Comparison of ENCODE assay signal across 8 mouse cellular contexts in genomic region chr4:101356093-101356953, GRCm38 (mm10).
DNase-seq lines count a peak whose midpoint lies in the region; ATAC-seq and TF ChIP-seq lines count a peak whose summit lies in the region.

No protein-coding gene starts in this region.

- peak; percentile 84 for DNase-seq in cerebellum, adult 8-10 months
- DNase-seq in forelimb bud, embryonic 11.5 days (ENCODE audit: low read depth, low spot score) = peak; percentile 72
- peak; percentile 61 for DNase-seq in layer of hippocampus, adult 9-10 months (ENCODE audit: low spot score)
- DNase-seq in ovary, adult 18-20 months (ENCODE audit: low spot score) = peak; percentile 83
- DNase-seq in thymus, adult 2 months = peak; percentile 51

- peak overlapping the region; percentile 98 for H3K4me2 ChIP-seq in lung, embryonic 15.5 days

- peak; percentile 52 for TF ChIP-seq EP300 in ES-Bruce4 (IDR thresholded peaks at IDR 0.05; ENCODE audit: insufficient read depth, low read depth, low read length)

- H3K4me3 ChIP-seq in ES-Bruce4 (ENCODE audit: low read depth, low read length) = peak overlapping the region; percentile 72
- H3K4me3 ChIP-seq in lung, embryonic 15.5 days = peak overlapping the region; percentile 85
- peak overlapping the region; percentile 62 for H3K4me3 ChIP-seq in thymus, adult 2 months (ENCODE audit: control insufficient read depth, insufficient read depth, low read length)

- TF ChIP-seq POLR2A in ES-Bruce4 (IDR thresholded peaks at IDR 0.05; ENCODE audit: insufficient read depth, low read length) = peak; percentile 30
- 0 out of 2 replicates have a peak, but pooled peaks have one; percentile 24 for TF ChIP-seq POLR2A in thymus, adult 2 months (IDR thresholded peaks at IDR 0.05; ENCODE audit: control insufficient read depth, extremely low read depth, insufficient read depth, low read length, poor library complexity)

- H3K27me3 ChIP-seq in ES-Bruce4 (ENCODE audit: control insufficient read depth, insufficient read depth, low read length, poor library complexity, severe bottlenecking) = no peaks in the 10 kb centered on the region
- H3K27me3 ChIP-seq in lung, embryonic 15.5 days = peaks cover 3% of the 10 kb centered on the region; the same call in 1 of the 2 replicates
- H3K27me3 ChIP-seq in thymus, adult 2 months (ENCODE audit: control insufficient read depth, insufficient read depth, low read length) = no peaks in the 10 kb centered on the region; the same call in 1 of the 2 replicates

- peak; percentile 6 to 30; a peak in 2 of 4 replicates for ATAC-seq in hematopoietic stem cell, adult 5-6 weeks (replicated peaks in 1 of 2; ENCODE audit: insufficient read depth in 1 of 2, low FRiP score in 2 of 2, low TSS enrichment in 1 of 2, low read depth in 1 of 2, poor library complexity in 2 of 2, severe bottlenecking in 2 of 2)
- peak; percentile 82 for ATAC-seq in lung, embryonic 15.5 days (ENCODE audit: borderline replicate concordance, extremely low read depth, low FRiP score, low TSS enrichment)

- no peaks in the 10 kb centered on the region for H3K4me1 ChIP-seq in ES-Bruce4 (ENCODE audit: control insufficient read depth, insufficient read depth, low read length)
- peaks cover 26% of the 10 kb centered on the region for H3K4me1 ChIP-seq in lung, embryonic 15.5 days
- H3K4me1 ChIP-seq in thymus, adult 2 months (replicated peaks; ENCODE audit: control insufficient read depth, insufficient read depth, low read length) = peaks cover 11% of the 10 kb centered on the region

- WGBS in lung, embryonic 15.5 days = under 1% methylated on average over 97 of the region's 107 CpGs
- 1% methylated on average over 107 of the region's 107 CpGs for WGBS in thymus, adult 2 months

- TF ChIP-seq CTCF in ES-Bruce4 (IDR thresholded peaks at IDR 0.05; ENCODE audit: low read depth, low read length) = no peak
- TF ChIP-seq CTCF in thymus, adult 2 months (IDR thresholded peaks at IDR 0.05; ENCODE audit: borderline replicate concordance, control insufficient read depth, extremely low read depth, insufficient read depth, low read length, poor library complexity) = no peak

- H3K36me3 ChIP-seq in ES-Bruce4 (ENCODE audit: control insufficient read depth, insufficient read depth, low read length, poor library complexity, severe bottlenecking) = no peaks in the 10 kb centered on the region
- no peaks in the 10 kb centered on the region for H3K36me3 ChIP-seq in lung, embryonic 15.5 days
- H3K36me3 ChIP-seq in thymus, adult 2 months (ENCODE audit: control insufficient read depth, insufficient read depth, low read length) = no peaks in the 10 kb centered on the region

- peak overlapping the region; percentile 45 for H3K27ac ChIP-seq in ES-Bruce4 (ENCODE audit: insufficient read depth, low read length)
- H3K27ac ChIP-seq in lung, embryonic 15.5 days = peak overlapping the region; percentile 76
- peak overlapping the region; percentile 66; the same call in 1 of the 2 replicates for H3K27ac ChIP-seq in thymus, adult 2 months (ENCODE audit: control insufficient read depth, insufficient read depth, low read length)

- H3K9ac ChIP-seq in ES-Bruce4 (ENCODE audit: low read depth, poor library complexity, severe bottlenecking) = peak overlapping the region; percentile 98
- H3K9ac ChIP-seq in lung, embryonic 15.5 days = peak overlapping the region; percentile 78

- no peaks in the 10 kb centered on the region for H3K9me3 ChIP-seq in ES-Bruce4 (replicated peaks; ENCODE audit: control insufficient read depth, insufficient read depth, low read length, poor library complexity, severe bottlenecking)
- H3K9me3 ChIP-seq in lung, embryonic 15.5 days = no peaks in the 10 kb centered on the region

Comparison
In these comparisons a context has a peak if more than half of its experiments do, and no peak if none do; other contexts are left out.
1. Peak in every context shown above with its lines: DNase-seq, ATAC-seq, H3K4me3 ChIP-seq and H3K27ac ChIP-seq.